In the genomic region with DNA sequence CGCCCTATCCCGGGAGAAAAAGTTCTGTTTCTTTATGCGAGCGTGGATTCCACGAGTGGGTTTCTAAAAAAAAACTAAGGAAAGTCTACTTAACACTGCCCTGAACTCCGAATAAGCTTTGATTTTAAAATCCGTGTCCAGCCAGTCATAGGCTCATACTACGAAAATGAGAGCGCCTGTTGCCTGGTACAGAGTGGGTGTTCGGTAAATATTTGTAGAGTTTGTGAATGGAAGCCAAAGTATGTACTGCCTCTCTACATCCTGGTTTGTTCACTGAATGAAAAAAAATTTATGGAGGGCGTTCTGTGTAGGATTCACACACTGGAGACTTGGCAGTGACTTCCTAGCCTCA, we compare ENCODE assay signal across 8 mouse cellular contexts. TPM values are rescaled to one million over a fixed set of nuclear protein-coding genes. Genes with fewer than 3 reads are reported as not detected.
DNase-seq lines count a peak whose midpoint lies in the region; ATAC-seq and TF ChIP-seq lines count a peak whose summit lies in the region.

No protein-coding gene starts in this region.

- H3K4me1 ChIP-seq in heart, embryonic 13.5 days: peaks cover 32% of the 10 kb centered on the region
- H3K4me1 ChIP-seq in ES-E14 (ENCODE audit: control insufficient read depth in 2 of 2, insufficient read depth in 2 of 2, low read length in 2 of 2, poor library complexity in 1 of 2): peaks cover 0 to 9% of the 10 kb centered on the region in 2 experiments; a peak in 2 of 4 replicates
- H3K4me1 ChIP-seq in hindbrain, embryonic 12.5 days: peaks cover 15% of the 10 kb centered on the region

- H3K4me2 ChIP-seq in heart, embryonic 13.5 days: peak overlapping the region; percentile 94
- peak overlapping the region; percentile 89 for H3K4me2 ChIP-seq in hindbrain, embryonic 12.5 days (replicated peaks)

- no peak for ATAC-seq in heart, embryonic 13.5 days (ENCODE audit: extremely low read depth, insufficient number of reproducible peaks, low FRiP score, low TSS enrichment)
- peak; percentile 20 for ATAC-seq in hindbrain, embryonic 12.5 days (ENCODE audit: low FRiP score)
- ATAC-seq in monocyte, adult 5-6 weeks (replicated peaks; ENCODE audit: insufficient number of reproducible peaks, low FRiP score, low TSS enrichment, poor library complexity, severe bottlenecking): no peak

- H3K4me3 ChIP-seq in heart, embryonic 13.5 days: peak overlapping the region; percentile 92
- H3K4me3 ChIP-seq in ES-E14 (ENCODE audit: insufficient read depth in 1 of 2, low read depth in 1 of 2, low read length in 2 of 2, poor library complexity in 1 of 2, severe bottlenecking in 1 of 2) (peak overlapping the region; percentile 89 to 92), macrophage (ENCODE audit: inconsistent target) (peak overlapping the region; percentile 26)
- peak overlapping the region; percentile 82 for H3K4me3 ChIP-seq in hindbrain, embryonic 12.5 days

- intact Hi-C loops in heart, postnatal 14 days (cut with DNase I): no loop called here

- no peaks in the 10 kb centered on the region for H3K9me3 ChIP-seq in heart, embryonic 13.5 days
- H3K9me3 ChIP-seq in ES-E14 (ENCODE audit: control insufficient read depth, insufficient read depth, low read depth, low read length): no peaks in the 10 kb centered on the region
- no peaks in the 10 kb centered on the region for H3K9me3 ChIP-seq in hindbrain, embryonic 12.5 days (replicated peaks)

- no peak overlapping the region for H3K27ac ChIP-seq in heart, embryonic 13.5 days (replicated peaks)
- H3K27ac ChIP-seq in ES-E14 (ENCODE audit: insufficient read depth, low read depth, low read length, poor library complexity, severe bottlenecking) (no peak overlapping the region), macrophage (peak overlapping the region; percentile 19)
- H3K27ac ChIP-seq in hindbrain, embryonic 12.5 days: no peak overlapping the region

- H3K79me2 ChIP-seq in macrophage (ENCODE audit: inconsistent target): peaks cover 45% of the 10 kb centered on the region

- in situ Hi-C loops in ES-E14 (cut with MboI; ENCODE audit: low sequenced_read_pairs in 2 of 2, unreplicated experiment in 2 of 2): no loop called here

- DNase-seq in heart, postnatal 14 days: no peak
- no peak for DNase-seq in ES-E14 (ENCODE audit: low read depth, low spot score)
- no peak for DNase-seq in right cerebral cortex, adult 2 months (ENCODE audit: low spot score in 2 of 2)
- DNase-seq in cerebellum, adult 18-20 months: no peak

- H3K36me3 ChIP-seq in heart, embryonic 13.5 days: no peaks in the 10 kb centered on the region
- H3K36me3 ChIP-seq in ES-E14 (ENCODE audit: control insufficient read depth, insufficient read depth, low read length, poor library complexity, severe bottlenecking): no peaks in the 10 kb centered on the region
- H3K36me3 ChIP-seq in hindbrain, embryonic 12.5 days: no peaks in the 10 kb centered on the region
- H3K36me3 ChIP-seq in macrophage (ENCODE audit: inconsistent target): 0 out of 2 replicates have a peak, but pooled peaks cover 5% of the 10 kb centered on the region

- H3K27me3 ChIP-seq in heart, embryonic 13.5 days (replicated peaks): no peaks in the 10 kb centered on the region
- no peaks in the 10 kb centered on the region for H3K27me3 ChIP-seq in hindbrain, embryonic 12.5 days

- peak overlapping the region; percentile 93 for H3K9ac ChIP-seq in heart, embryonic 13.5 days
- no peak overlapping the region for H3K9ac ChIP-seq in ES-E14 (ENCODE audit: insufficient read depth, low read depth, low read length, poor library complexity, severe bottlenecking)
- H3K9ac ChIP-seq in hindbrain, embryonic 12.5 days: 0 out of 2 replicates have a peak overlapping the region, but pooled peaks have one; percentile 78

- 12% methylated on average over 11 of the region's 11 CpGs for WGBS in heart, embryonic 13.5 days
- 21% methylated on average over 11 of the region's 11 CpGs for WGBS in hindbrain, embryonic 12.5 days
- WGBS in macrophage (ENCODE audit: missing documents): 11% methylated on average over 11 of the region's 11 CpGs

TF ChIP-seq in ES-E14, 5 proteins besides CTCF, POLR2A, EP300 and RAD21:
- TF ChIP-seq ZNF384 (IDR thresholded peaks at IDR 0.05; ENCODE audit: low read depth, low read length) (no peak), ZC3H11A (IDR thresholded peaks at IDR 0.05; ENCODE audit: borderline replicate concordance, low read depth, low read length) (no peak), MAFK (IDR thresholded peaks at IDR 0.05; ENCODE audit: insufficient read depth, low read depth, low read length) (no peak), CHD2 (IDR thresholded peaks at IDR 0.05; ENCODE audit: low read depth, low read length) (no peak), HCFC1 (IDR thresholded peaks at IDR 0.05; ENCODE audit: borderline replicate concordance, insufficient read depth, low read length) (no peak)

RNA-seq across cellular contexts. Expression of a gene that starts 0.3 kb away (rescaled TPM):
- 4.5 and 5.2 TPM in 2 replicates for polyA plus RNA-seq in heart, embryonic 13.5 days (2015; fragmentation: Nextera tagmentation; extraction: Ambion mirVana)
- 10 to 100 TPM; 14.6 to 16.7 TPM for total RNA-seq in heart, postnatal 14 days (2021)
- 6.8 and 10.2 TPM in 2 replicates for total RNA-seq in ES-E14 (2012; rRNA removed)
- 13.2 and 14.6 TPM in 2 replicates for polyA plus RNA-seq in hindbrain, embryonic 12.5 days (2016; fragmentation: Nextera tagmentation; extraction: Ambion mirVana)
- 100 to 1,000 TPM; 104 to 459 (median 241) TPM for total RNA-seq in macrophage (2018; cell fraction: chromatin; rRNA removed)
- total RNA-seq in macrophage (2018; cell fraction: cytosol; rRNA removed): 100 to 1,000 TPM in 2 of 26 experiments, 10 to 100 TPM in 24; 58.3 to 112 (median 76.4) TPM
- 100 to 1,000 TPM; 110 to 294 (median 189) TPM for total RNA-seq in macrophage (2018; cell fraction: nucleus; rRNA removed)
- 31.2 to 52.4 TPM (median 52.4 TPM) in 3 replicates for polyA plus RNA-seq in macrophage (2018)
- total RNA-seq in monocyte, adult 5-6 weeks (2017): 51.8 to 93.0 TPM (median 58.5 TPM) in 3 replicates

Comparison
In these comparisons a context has a peak if more than half of its experiments do, and no peak if none do; other contexts are left out.
1. H3K4me3 ChIP-seq: peak in every context shown above with its lines; median percentile 92 in heart, embryonic 13.5 days; 90 in ES-E14; 82 in hindbrain, embryonic 12.5 days; 26 in macrophage.